Mouse (Mus musculus) hindbrain, postnatal 0 days (tissue): Measurements from ENCODE around the gene Clcf1. TPM values are rescaled to one million over a fixed set of nuclear protein-coding genes. Genes with fewer than 3 reads are reported as not detected.
"Not testable (repeated sequence)": the region's sequence is repeated elsewhere in the genome, so short reads cannot be mapped to it uniquely, and the experiment has no call there.

ENCODE experiments used
- ATAC-seq: fragments of 200-750 bp; cut with Nextera tagmentation; 2 replicates; pipeline ENCODE4 v1.8.0; 2017; ENCODE audit warnings: mild to moderate bottlenecking, moderate TSS enrichment, moderate library complexity
- DNase-seq: peaks from one replicate; pipeline ENCODE4 v3.0.0-alpha.2; 2015; ENCODE audit warnings: low spot score
- H3K27ac ChIP-seq: fragments of 300-500 bp; sonication (generic); 2 replicates; pipeline ENCODE4 v1.5.1; 2014; ENCODE audit warnings: mild to moderate bottlenecking
- H3K27me3 ChIP-seq: fragments of 300-500 bp; sonication (generic); 2 replicates; pipeline ENCODE4 v1.6.1; 2014; ENCODE audit warnings: low read length, mixed read lengths; ENCODE audit not compliant: insufficient read depth
- H3K36me3 ChIP-seq: fragments of 300-500 bp; sonication (generic); 2 replicates; pipeline ENCODE4 v1.6.1; 2014; ENCODE audit warnings: low read length, mixed read lengths; ENCODE audit not compliant: insufficient read depth
- H3K4me1 ChIP-seq: fragments of 300-500 bp; sonication (generic); 2 replicates; pipeline ENCODE4 v1.6.1; 2014; ENCODE audit warnings: antibody characterized with exemption, low read length, mixed read lengths; ENCODE audit not compliant: insufficient read depth
- H3K4me2 ChIP-seq: fragments of 300-500 bp; sonication (generic); 2 replicates; pipeline ENCODE4 v1.6.1; 2014; ENCODE audit warnings: low read depth, mild to moderate bottlenecking, low read length, moderate library complexity, mixed read lengths
- H3K4me3 ChIP-seq: fragments of 300-500 bp; sonication (generic); 2 replicates; pipeline ENCODE4 v1.5.1; 2014; ENCODE audit warnings: low read length
- H3K9ac ChIP-seq: fragments of 300-500 bp; sonication (generic); replicated peaks from 2 replicates; pipeline ENCODE4 v1.6.1; 2014; ENCODE audit warnings: mild to moderate bottlenecking, low read length, moderate library complexity, mixed read lengths
- H3K9me3 ChIP-seq: fragments of 300-500 bp; sonication (generic); 2 replicates; pipeline ENCODE4 v1.6.1; 2016; ENCODE audit warnings: low read length, mixed read lengths
- CTCF ChIP-seq: IDR thresholded peaks from 2 replicates; pipeline ENCODE4 v1.5.1; 2016; ENCODE audit warnings: antibody characterized with exemption, control low read depth, low read depth
- WGBS: fragments of 180-500 bp; shearing (Covaris S2); extraction: QIAGEN DNeasy Blood & Tissue Kit; methylation state at CpG from one replicate; pipeline ENCODE4 v1.1.7; 2014; 5-methylcytosine and 5-hydroxymethylcytosine counted together
- polyA plus RNA-seq: library from polyadenylated mRNA; unstranded; fragments of >200 nt; fragmentation: Nextera tagmentation; extraction: Ambion mirVana; gene quantifications from 2 replicates; pipeline ENCODE4 v1.2.1, GENCODE M21; 2015
- total RNA-seq: library from RNA; depleted of rRNA; stranded (reverse); fragments of >200 nt; gene quantifications from 2 replicates; pipeline ENCODE4 v1.2.3, GENCODE M21; 2014

Gene Clcf1
- total and polyA plus RNA-seq, 2 experiments from 2014 or later = 0.42 to 0.83 TPM

- H3K4me1 ChIP-seq = no peaks in the 10 kb centered on the region
- no peak overlapping the region for H3K9ac ChIP-seq
- no peak overlapping the region for H3K27ac ChIP-seq
- no peak for DNase-seq
- WGBS = 70% methylated on average over 8 of the region's 8 CpGs
- no peak overlapping the region for H3K4me2 ChIP-seq
- TF ChIP-seq CTCF = no peak
- no peaks in the 10 kb centered on the region for H3K27me3 ChIP-seq
- H3K9me3 ChIP-seq = no peaks in the 10 kb centered on the region
- H3K36me3 ChIP-seq = no peaks in the 10 kb centered on the region
- ATAC-seq = no peak
- no peak overlapping the region for H3K4me3 ChIP-seq
These were observed 26.2 kb downstream of the Clcf1 start for GRCm38 (mm10) chr19:4240247-4240668.

- Histone ChIP-seq H3K36me3 (no peaks in the 10 kb centered on the region), H3K4me1 (no peaks in the 10 kb centered on the region), H3K27me3 (no peaks in the 10 kb centered on the region), H3K4me2 (no peak overlapping the region), H3K4me3 (no peak overlapping the region), H3K27ac (no peak overlapping the region), H3K9ac (no peak overlapping the region), H3K9me3 (no peaks in the 10 kb centered on the region)
- TF ChIP-seq CTCF = peak; percentile 41
- 65% methylated on average over 3 of the region's 3 CpGs for WGBS
- DNase-seq (no peak), ATAC-seq (no peak)
These were observed 28.4 kb downstream of the Clcf1 start for GRCm38 (mm10) chr19:4242416-4242815.

GRCm38 (mm10) chr19:4244775-4245174 lies 30.7 kb downstream of the Clcf1 start:
- Histone ChIP-seq H3K4me2 (no peak overlapping the region), H3K4me3 (no peak overlapping the region), H3K27me3 (no peaks in the 10 kb centered on the region), H3K9ac (no peak overlapping the region), H3K27ac (no peak overlapping the region), H3K4me1 (no peaks in the 10 kb centered on the region), H3K36me3 (no peaks in the 10 kb centered on the region), H3K9me3 (no peaks in the 10 kb centered on the region)
- DNase-seq (no peak), ATAC-seq (no peak)
- TF ChIP-seq CTCF = no peak
- WGBS = 84% methylated on average over 6 of the region's 6 CpGs

- no peak overlapping the region for H3K9ac ChIP-seq
- no peaks in the 10 kb centered on the region for H3K36me3 ChIP-seq
- no peaks in the 10 kb centered on the region for H3K27me3 ChIP-seq
- WGBS = 68% methylated on average over 1 of the region's 1 CpGs
- no peak overlapping the region for H3K4me3 ChIP-seq
- no peak overlapping the region for H3K4me2 ChIP-seq
- no peaks in the 10 kb centered on the region for H3K9me3 ChIP-seq
- peak; percentile 53 for TF ChIP-seq CTCF
- H3K4me1 ChIP-seq = no peaks in the 10 kb centered on the region
- ATAC-seq (no peak), DNase-seq (no peak)
- H3K27ac ChIP-seq = no peak overlapping the region
These were observed 33.0 kb downstream of the Clcf1 start for GRCm38 (mm10) chr19:4247010-4247409.

- not testable (repeated sequence) for DNase-seq, H3K4me2 ChIP-seq, H3K9ac ChIP-seq, H3K4me3 ChIP-seq, H3K9me3 ChIP-seq, H3K27me3 ChIP-seq, H3K36me3 ChIP-seq, H3K4me1 ChIP-seq, ATAC-seq, H3K27ac ChIP-seq
- 73% methylated on average over 1 of the region's 1 CpGs for WGBS
These were observed 34.6 kb downstream of the Clcf1 start for GRCm38 (mm10) chr19:4248683-4249082.

- no peak for ATAC-seq
- H3K4me2 ChIP-seq = no peak overlapping the region
- TF ChIP-seq CTCF = no peak
These were observed 40.2 kb downstream of the Clcf1 start for GRCm38 (mm10) chr19:4254230-4254629.

GRCm38 (mm10) chr19:4255583-4256162 lies 41.6 kb downstream of the Clcf1 start:
- H3K4me3 ChIP-seq = no peak overlapping the region
- no peak overlapping the region for H3K4me2 ChIP-seq
- no peak overlapping the region for H3K27ac ChIP-seq
- WGBS = 73% methylated on average over 11 of the region's 11 CpGs
- no peaks in the 10 kb centered on the region for H3K4me1 ChIP-seq
- H3K9ac ChIP-seq = no peak overlapping the region
- peak; percentile 47 for TF ChIP-seq CTCF
- DNase-seq (no peak), ATAC-seq (no peak)
- H3K36me3 ChIP-seq = no peaks in the 10 kb centered on the region
- H3K27me3 ChIP-seq = no peaks in the 10 kb centered on the region
- H3K9me3 ChIP-seq = no peaks in the 10 kb centered on the region

More at GRCm38 (mm10) chr19:4254230-4254629, 40.2 kb downstream of the Clcf1 start:
- no peak overlapping the region for H3K27ac ChIP-seq
- H3K9ac ChIP-seq = no peak overlapping the region
- no peaks in the 10 kb centered on the region for H3K36me3 ChIP-seq
- H3K4me1 ChIP-seq = no peaks in the 10 kb centered on the region
- no peak for DNase-seq
- 89% methylated on average over 7 of the region's 7 CpGs for WGBS
- H3K27me3 ChIP-seq = no peaks in the 10 kb centered on the region
- H3K4me3 ChIP-seq = no peak overlapping the region
- no peaks in the 10 kb centered on the region for H3K9me3 ChIP-seq
